Mouse (Mus musculus) liver, adult 2 months (tissue): Measurements from ENCODE around the gene Slc50a1. TPM values are rescaled to one million over a fixed set of nuclear protein-coding genes. Genes with fewer than 3 reads are reported as not detected.

Source experiments
- DNase-seq: peaks from one replicate; pipeline ENCODE4 v3.0.0-alpha.2; 2011; ENCODE audit warnings: low read depth, low spot score; ENCODE audit errors: extremely low read depth
- H3K27ac ChIP-seq: fragments of 200-500 bp; replicated peaks from 2 replicates; pipeline ENCODE4 v1.5.1; 2012; ENCODE audit warnings: low read depth, mild to moderate bottlenecking, control low read depth, inconsistent platforms, low read length; ENCODE audit not compliant: insufficient read depth
- H3K27me3 ChIP-seq: fragments of 200-500 bp; 2 replicates; pipeline ENCODE4 v1.6.1; 2012; ENCODE audit warnings: mild to moderate bottlenecking, moderate library complexity, low read length, inconsistent platforms; ENCODE audit not compliant: control insufficient read depth, insufficient read depth
- H3K36me3 ChIP-seq: fragments of 200-500 bp; 2 replicates; pipeline ENCODE4 v1.6.1; 2012; ENCODE audit warnings: low read length, inconsistent platforms; ENCODE audit not compliant: control insufficient read depth, insufficient read depth
- H3K4me1 ChIP-seq: fragments of 200-500 bp; 2 replicates; pipeline ENCODE4 v1.6.1; 2011; ENCODE audit warnings: low read length; ENCODE audit not compliant: control insufficient read depth, insufficient read depth
- H3K4me3 ChIP-seq: fragments of 200-500 bp; 2 replicates; pipeline ENCODE4 v1.5.1; 2011; ENCODE audit warnings: low read depth, mild to moderate bottlenecking, control low read depth, low read length, moderate library complexity; ENCODE audit not compliant: insufficient read depth
- H3K79me2 ChIP-seq: fragments of 200-500 bp; 2 replicates; pipeline ENCODE4 v1.6.1; 2012; ENCODE audit warnings: inconsistent platforms, mild to moderate bottlenecking, low read length, moderate library complexity; ENCODE audit not compliant: control insufficient read depth, insufficient read depth
- H3K9ac ChIP-seq: fragments of 200-500 bp; 2 replicates; pipeline ENCODE4 v1.6.1; 2012; ENCODE audit warnings: low read depth, mild to moderate bottlenecking, control low read depth, inconsistent platforms, low read length
- CTCF ChIP-seq: fragments of 200-500 bp; IDR thresholded peaks from 2 replicates; pipeline ENCODE4 v1.5.1; 2011; ENCODE audit warnings: low read depth, low read length, control low read depth
- POLR2A ChIP-seq: fragments of 200-500 bp; IDR thresholded peaks from 2 replicates; pipeline ENCODE4 v1.6.1; 2011; ENCODE audit warnings: low read length, control low read depth; ENCODE audit not compliant: insufficient read depth; ENCODE audit errors: extremely low read depth
- WGBS: fragments of 180-500 bp; shearing (Covaris S2); methylation state at CpG from one replicate; pipeline ENCODE4 v1.1.7; 2018; 5-methylcytosine and 5-hydroxymethylcytosine counted together
- polyA plus RNA-seq: library from polyadenylated mRNA; depleted of rRNA; stranded (reverse); fragments of >200 nt; gene quantifications from 2 replicates; pipeline ENCODE4 v1.2.3, GENCODE M21; 2012
- total RNA-seq: library from RNA; depleted of rRNA; stranded (reverse); fragments of >200 nt; gene quantifications from 2 replicates; pipeline ENCODE4 v1.2.3, GENCODE M21; 2014

The Slc50a1 gene
- total and polyA plus RNA-seq, 2 experiments = 7.0 to 36.3 TPM

GRCm38 (mm10) chr3:89299499-89299898 lies 29.1 kb upstream of the Slc50a1 start:
- no peaks in the 10 kb centered on the region for H3K36me3 ChIP-seq
- TF ChIP-seq CTCF (peak; percentile 23; the same call in 1 of the 2 replicates), POLR2A (no peak)
- no peaks in the 10 kb centered on the region; the same call in 1 of the 2 replicates for H3K79me2 ChIP-seq
- H3K27me3 ChIP-seq = no peaks in the 10 kb centered on the region
- DNase-seq = peak; percentile 66
- H3K4me1 ChIP-seq = peaks cover 17% of the 10 kb centered on the region
- H3K9ac ChIP-seq = peak overlapping the region; percentile 66
- peak overlapping the region; percentile 57 for H3K4me3 ChIP-seq
- peak overlapping the region; percentile 78 for H3K27ac ChIP-seq
- 5% methylated on average over 14 of the region's 14 CpGs for WGBS

GRCm38 (mm10) chr3:89298908-89299307 lies 28.5 kb upstream of the Slc50a1 start:
- peak overlapping the region; percentile 78 for H3K27ac ChIP-seq
- no peak overlapping the region for H3K4me3 ChIP-seq
- WGBS = 61% methylated on average over 6 of the region's 6 CpGs
- DNase-seq = peak; percentile 51
- no peaks in the 10 kb centered on the region for H3K27me3 ChIP-seq
- no peaks in the 10 kb centered on the region for H3K36me3 ChIP-seq
- TF ChIP-seq CTCF (no peak), POLR2A (no peak)
- peak overlapping the region; percentile 45 for H3K9ac ChIP-seq
- H3K79me2 ChIP-seq = no peaks in the 10 kb centered on the region; the same call in 1 of the 2 replicates
- H3K4me1 ChIP-seq = peaks cover 19% of the 10 kb centered on the region

- WGBS = 62% methylated on average over 11 of the region's 11 CpGs
- Histone ChIP-seq H3K9ac (no peak overlapping the region), H3K27me3 (no peaks in the 10 kb centered on the region), H3K36me3 (no peaks in the 10 kb centered on the region), H3K4me1 (peaks cover 31% of the 10 kb centered on the region), H3K4me3 (no peak overlapping the region), H3K27ac (0 out of 2 replicates have a peak overlapping the region, but pooled peaks have one; percentile 5), H3K79me2 (no peaks in the 10 kb centered on the region; the same call in 1 of the 2 replicates)
- DNase-seq = peak; percentile 24
- no peak for TF ChIP-seq CTCF
- no peak for TF ChIP-seq POLR2A
Observed at GRCm38 (mm10) chr3:89296761-89297396, 26.5 kb upstream of the Slc50a1 start.

- H3K4me1 ChIP-seq = peaks cover 30% of the 10 kb centered on the region
- no peaks in the 10 kb centered on the region for H3K79me2 ChIP-seq
- 61% methylated on average over 8 of the region's 8 CpGs for WGBS
- H3K27ac ChIP-seq = peak overlapping the region; percentile 53
- no peak for TF ChIP-seq POLR2A
- no peak for TF ChIP-seq CTCF
- H3K4me3 ChIP-seq = no peak overlapping the region
- peak overlapping the region; percentile 18; the same call in 1 of the 2 replicates for H3K9ac ChIP-seq
- no peaks in the 10 kb centered on the region for H3K36me3 ChIP-seq
- peak; percentile 52 for DNase-seq
- H3K27me3 ChIP-seq = no peaks in the 10 kb centered on the region
Observed at GRCm38 (mm10) chr3:89295685-89296230, 25.4 kb upstream of the Slc50a1 start.

- Histone ChIP-seq H3K4me1 (peaks cover 32% of the 10 kb centered on the region), H3K79me2 (no peaks in the 10 kb centered on the region), H3K4me3 (no peak overlapping the region), H3K36me3 (no peaks in the 10 kb centered on the region), H3K9ac (peak overlapping the region; percentile 45; the same call in 1 of the 2 replicates), H3K27me3 (no peaks in the 10 kb centered on the region), H3K27ac (peak overlapping the region; percentile 97)
- 30% methylated on average over 5 of the region's 5 CpGs for WGBS
- DNase-seq = peak; percentile 94
- TF ChIP-seq POLR2A = 0 out of 2 replicates have a peak, but pooled peaks have one; percentile 9
- no peak for TF ChIP-seq CTCF
Observed at GRCm38 (mm10) chr3:89294195-89294594, 23.8 kb upstream of the Slc50a1 start.

GRCm38 (mm10) chr3:89293247-89293918 lies 23.0 kb upstream of the Slc50a1 start:
- H3K27ac ChIP-seq = peak overlapping the region; percentile 97
- WGBS = 29% methylated on average over 11 of the region's 11 CpGs
- no peak for TF ChIP-seq POLR2A
- no peak for TF ChIP-seq CTCF

More at GRCm38 (mm10) chr3:89293247-89293918, 23.0 kb upstream of the Slc50a1 start:
- no peak overlapping the region for H3K4me3 ChIP-seq
- peak; percentile 100 for DNase-seq
- no peaks in the 10 kb centered on the region for H3K27me3 ChIP-seq
- no peaks in the 10 kb centered on the region for H3K36me3 ChIP-seq
- no peaks in the 10 kb centered on the region for H3K79me2 ChIP-seq
- H3K4me1 ChIP-seq = peaks cover 35% of the 10 kb centered on the region
- peak overlapping the region; percentile 57 for H3K9ac ChIP-seq
